Mouse (Mus musculus): ENCODE results near the gene Usp53. TPM values are rescaled to one million over a fixed set of nuclear protein-coding genes. Genes with fewer than 3 reads are reported as not detected.

Usp53 gene
- polyA plus RNA-seq (2014; fragmentation: Nextera tagmentation; extraction: Ambion mirVana) = 8.1 and 10.7 TPM in 2 replicates

DNA sequence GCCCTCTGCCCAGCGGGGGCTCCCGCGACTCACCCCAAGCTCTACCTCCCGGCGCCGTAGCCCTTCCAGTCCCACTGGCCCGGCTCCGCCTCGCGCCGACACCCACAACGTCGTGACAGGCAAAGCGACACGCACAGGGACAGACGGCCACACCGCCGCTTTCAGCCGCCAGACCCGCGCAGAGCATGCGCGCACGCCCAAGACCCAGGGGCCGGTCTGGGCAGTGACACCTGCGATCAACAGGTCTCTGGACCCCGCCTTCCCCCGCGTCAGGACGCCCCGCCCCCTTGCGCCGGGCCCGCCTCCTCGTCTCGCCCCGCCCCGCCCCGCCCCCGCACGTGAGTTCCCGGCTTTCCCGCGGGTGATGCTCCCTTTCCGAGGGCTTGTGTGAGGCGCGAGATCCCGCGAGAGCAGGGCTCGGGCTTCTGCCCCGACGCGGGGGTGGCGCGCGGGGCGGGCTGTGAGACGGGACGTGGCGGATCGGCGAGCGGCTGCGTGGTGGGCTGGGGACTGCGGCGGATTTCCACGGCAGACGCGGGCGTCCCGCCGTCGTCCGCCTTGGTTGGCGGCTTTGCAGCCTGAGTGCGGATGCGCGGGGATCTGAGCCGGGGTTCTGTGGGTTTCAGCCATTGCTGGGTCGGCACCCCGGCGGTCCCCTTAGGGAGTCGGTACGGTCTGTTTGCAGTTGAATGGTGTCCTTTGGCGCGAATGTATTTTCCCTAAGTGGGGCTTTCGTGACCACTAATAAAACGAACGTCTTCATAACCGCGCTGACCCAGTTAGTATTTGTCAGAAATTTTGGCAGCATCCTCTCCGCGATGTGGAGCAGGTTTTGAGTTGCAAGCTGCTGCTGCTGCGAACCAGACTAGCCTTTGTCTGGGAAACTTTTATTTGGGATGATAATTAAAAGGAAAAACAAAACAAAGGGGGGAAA, at the start of gene Usp53:
TSS of gene Usp53 (minus strand) at position 262 of the 934 bp plus-strand sequence.
- Histone ChIP-seq H3K9ac (replicated peaks; ENCODE audit: low read length) (peak within 1 kb of the TSS; percentile 86), H3K27me3 (ENCODE audit: control insufficient read depth, insufficient read depth, low read length) (no peaks in the 10 kb centered on the region), H3K36me3 (ENCODE audit: control insufficient read depth, insufficient read depth, low read length) (no peaks in the 10 kb centered on the region), H3K9me3 (ENCODE audit: control insufficient read depth, low read length) (no peaks in the 10 kb centered on the region), H3K27ac (replicated peaks; ENCODE audit: low read depth, low read length) (peak within 1 kb of the TSS; percentile 94), H3K4me2 (ENCODE audit: low read length) (peak within 1 kb of the TSS; percentile 78), H3K4me1 (ENCODE audit: control insufficient read depth, insufficient read depth, low read length) (peaks cover 3% of the 10 kb centered on the region; the same call in 1 of the 2 replicates), H3K4me3 (replicated peaks; ENCODE audit: low read depth, low read length) (peak within 1 kb of the TSS; percentile 87)
- ATAC-seq (ENCODE audit: low FRiP score, low TSS enrichment) (peak; percentile 98), DNase-seq (peak; percentile 98)
- WGBS = under 1% methylated on average over 92 of the region's 94 CpGs

DNA sequence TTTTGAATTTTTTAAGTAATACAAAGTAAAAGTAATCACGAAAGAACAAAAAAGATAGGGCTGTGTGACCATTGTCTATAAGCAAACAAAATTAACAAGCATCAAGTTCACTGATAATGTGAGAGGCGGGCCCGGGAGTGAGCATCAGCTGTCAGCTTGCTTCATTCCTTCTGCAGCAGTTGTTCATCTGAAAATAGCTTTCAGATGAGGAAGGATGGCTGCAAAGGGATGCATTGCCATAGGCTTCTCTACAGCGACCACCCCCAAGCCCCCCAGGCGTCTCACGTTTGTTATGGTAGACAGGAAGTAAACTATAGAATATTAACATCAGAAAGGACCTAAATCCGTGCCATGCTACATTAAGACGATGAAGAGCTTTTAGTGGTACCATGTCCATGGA, 49.5 kb upstream of the Usp53 start:
- Histone ChIP-seq H3K9ac (replicated peaks; ENCODE audit: low read length) (no peak overlapping the region), H3K27me3 (ENCODE audit: control insufficient read depth, insufficient read depth, low read length) (no peaks in the 10 kb centered on the region), H3K4me2 (ENCODE audit: low read length) (no peak overlapping the region), H3K9me3 (ENCODE audit: control insufficient read depth, low read length) (no peaks in the 10 kb centered on the region), H3K27ac (replicated peaks; ENCODE audit: low read depth, low read length) (no peak overlapping the region), H3K4me1 (ENCODE audit: control insufficient read depth, insufficient read depth, low read length) (no peaks in the 10 kb centered on the region), H3K4me3 (replicated peaks; ENCODE audit: low read depth, low read length) (no peak overlapping the region), H3K36me3 (ENCODE audit: control insufficient read depth, insufficient read depth, low read length) (no peaks in the 10 kb centered on the region)
- DNase-seq (no peak), ATAC-seq (ENCODE audit: low FRiP score, low TSS enrichment) (no peak)
- WGBS = 58% methylated on average over 8 of the region's 8 CpGs

DNA sequence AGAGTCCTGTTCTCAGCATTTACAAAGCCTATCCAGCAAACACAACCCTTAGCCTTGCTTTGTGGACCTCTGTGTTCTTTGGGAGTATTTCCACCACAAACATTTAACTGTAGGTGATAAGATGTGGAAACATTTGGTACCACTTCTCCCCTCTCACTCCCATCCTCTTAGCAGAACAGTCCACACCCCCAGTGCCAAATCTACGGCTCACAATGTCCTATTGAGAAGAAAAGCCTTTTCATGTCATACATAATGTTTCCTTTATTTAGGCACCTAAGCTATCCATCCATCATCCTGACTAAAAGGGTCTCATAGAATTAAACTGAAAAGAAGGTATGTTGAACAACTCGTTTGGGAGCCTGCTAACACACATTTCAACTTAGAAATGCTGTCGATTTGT, 41.3 kb upstream of the Usp53 start:
- H3K9me3 ChIP-seq (ENCODE audit: control insufficient read depth, low read length) = no peaks in the 10 kb centered on the region
- ATAC-seq (ENCODE audit: low FRiP score, low TSS enrichment) (no peak), DNase-seq (no peak)
- no peaks in the 10 kb centered on the region for H3K4me1 ChIP-seq (ENCODE audit: control insufficient read depth, insufficient read depth, low read length)
- no peak overlapping the region for H3K4me3 ChIP-seq (replicated peaks; ENCODE audit: low read depth, low read length)
- 63% methylated on average over 3 of the region's 3 CpGs for WGBS
- no peak overlapping the region for H3K27ac ChIP-seq (replicated peaks; ENCODE audit: low read depth, low read length)
- no peak overlapping the region for H3K9ac ChIP-seq (replicated peaks; ENCODE audit: low read length)
- no peaks in the 10 kb centered on the region for H3K36me3 ChIP-seq (ENCODE audit: control insufficient read depth, insufficient read depth, low read length)
- no peaks in the 10 kb centered on the region for H3K27me3 ChIP-seq (ENCODE audit: control insufficient read depth, insufficient read depth, low read length)
- no peak overlapping the region for H3K4me2 ChIP-seq (ENCODE audit: low read length)

DNA sequence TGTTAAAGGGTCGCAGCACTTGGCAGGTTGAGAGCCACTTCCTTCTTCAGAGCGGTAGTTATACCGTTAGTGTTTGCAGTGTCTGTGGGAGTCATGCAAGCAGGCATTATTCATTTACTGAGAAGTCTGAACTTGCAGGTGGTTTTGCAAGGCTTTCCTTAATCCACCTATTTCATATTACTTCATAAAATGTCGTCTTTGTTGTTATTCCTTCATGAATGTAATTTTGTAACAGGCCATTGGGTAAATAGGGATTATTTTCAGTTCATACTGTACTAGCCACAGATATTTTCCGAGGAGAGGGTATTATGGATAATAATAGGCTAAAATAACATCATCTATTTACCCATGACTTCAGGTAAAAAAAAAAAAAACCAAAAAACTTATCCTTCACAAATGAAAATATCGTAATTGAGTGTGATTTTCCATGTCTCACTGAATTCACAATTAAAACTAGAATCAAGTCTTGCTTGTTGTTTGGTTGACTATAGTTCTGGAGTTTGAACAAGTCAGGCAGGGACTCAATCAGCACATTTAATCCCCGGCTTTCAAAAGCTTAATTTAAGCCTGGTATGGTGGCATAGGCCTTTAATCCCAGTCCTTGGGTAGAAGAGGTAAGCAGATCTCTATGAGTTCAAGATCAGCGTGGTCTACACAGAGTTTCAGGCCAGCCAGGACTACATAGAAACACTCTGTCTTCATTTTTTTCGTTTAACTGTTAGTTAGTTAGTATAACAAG, 40.4 kb upstream of the Usp53 start:
- no peak for DNase-seq
- no peak overlapping the region for H3K9ac ChIP-seq (replicated peaks; ENCODE audit: low read length)
- ATAC-seq (ENCODE audit: low FRiP score, low TSS enrichment) = no peak
- H3K27ac ChIP-seq (replicated peaks; ENCODE audit: low read depth, low read length) = no peak overlapping the region
- no peak overlapping the region for H3K4me2 ChIP-seq (ENCODE audit: low read length)
- no peaks in the 10 kb centered on the region for H3K4me1 ChIP-seq (ENCODE audit: control insufficient read depth, insufficient read depth, low read length)
- no peak overlapping the region for H3K4me3 ChIP-seq (replicated peaks; ENCODE audit: low read depth, low read length)
- H3K9me3 ChIP-seq (ENCODE audit: control insufficient read depth, low read length) = no peaks in the 10 kb centered on the region
- WGBS = 86% methylated on average over 9 of the region's 9 CpGs
- H3K36me3 ChIP-seq (ENCODE audit: control insufficient read depth, insufficient read depth, low read length) = no peaks in the 10 kb centered on the region
- no peaks in the 10 kb centered on the region for H3K27me3 ChIP-seq (ENCODE audit: control insufficient read depth, insufficient read depth, low read length)

DNA sequence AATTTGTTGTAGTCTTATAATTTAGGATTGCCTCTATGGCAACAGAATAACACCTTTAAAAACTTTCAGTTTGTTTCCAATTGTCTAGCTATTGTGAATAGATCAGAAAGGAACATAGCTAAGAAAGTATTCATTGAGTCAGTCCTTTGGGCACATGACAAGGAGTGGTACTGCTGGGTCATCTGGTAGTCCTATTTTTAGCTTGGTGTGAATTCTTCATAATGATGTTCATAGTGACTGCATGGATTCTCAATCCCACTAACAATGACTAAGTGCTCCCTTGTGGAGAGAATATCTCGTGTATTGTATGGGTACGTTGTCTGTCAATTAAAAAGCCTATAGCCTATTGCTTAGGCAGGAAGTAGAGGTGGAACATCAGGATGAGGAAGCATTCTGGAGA, 34.5 kb upstream of the Usp53 start:
- Histone ChIP-seq H3K4me3 (replicated peaks; ENCODE audit: low read depth, low read length) (no peak overlapping the region), H3K4me1 (ENCODE audit: control insufficient read depth, insufficient read depth, low read length) (no peaks in the 10 kb centered on the region), H3K27ac (replicated peaks; ENCODE audit: low read depth, low read length) (no peak overlapping the region), H3K9ac (replicated peaks; ENCODE audit: low read length) (no peak overlapping the region), H3K36me3 (ENCODE audit: control insufficient read depth, insufficient read depth, low read length) (no peaks in the 10 kb centered on the region), H3K9me3 (ENCODE audit: control insufficient read depth, low read length) (no peaks in the 10 kb centered on the region), H3K27me3 (ENCODE audit: control insufficient read depth, insufficient read depth, low read length) (no peaks in the 10 kb centered on the region), H3K4me2 (ENCODE audit: low read length) (no peak overlapping the region)
- DNase-seq = no peak
- 93% methylated on average over 2 of the region's 2 CpGs for WGBS
- no peak for ATAC-seq (ENCODE audit: low FRiP score, low TSS enrichment)

DNA sequence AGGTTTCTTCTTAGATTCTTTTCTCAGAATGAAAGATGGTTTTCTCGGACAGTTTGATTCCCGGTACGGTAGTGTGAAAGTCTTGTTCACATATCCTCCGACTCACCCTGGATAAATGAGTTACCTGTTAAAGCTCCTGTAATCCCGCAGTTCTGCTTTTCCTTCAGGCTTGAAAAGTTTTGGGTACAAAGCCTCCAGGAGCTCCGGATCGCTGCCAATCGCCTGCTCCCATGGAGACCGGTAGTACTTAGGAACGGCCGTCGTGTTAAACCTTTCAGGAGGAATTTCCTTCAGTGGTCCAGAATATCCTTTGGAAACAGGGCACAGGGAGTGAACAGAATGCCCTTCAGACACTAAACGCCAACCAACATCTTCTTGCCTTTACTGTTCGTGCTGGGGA, 29.2 kb upstream of the Usp53 start:
- no peak overlapping the region for H3K9ac ChIP-seq (replicated peaks; ENCODE audit: low read length)
- H3K4me2 ChIP-seq (ENCODE audit: low read length) = no peak overlapping the region
- no peaks in the 10 kb centered on the region for H3K27me3 ChIP-seq (ENCODE audit: control insufficient read depth, insufficient read depth, low read length)
- DNase-seq (no peak), ATAC-seq (ENCODE audit: low FRiP score, low TSS enrichment) (no peak)
- no peaks in the 10 kb centered on the region for H3K36me3 ChIP-seq (ENCODE audit: control insufficient read depth, insufficient read depth, low read length)
- H3K9me3 ChIP-seq (ENCODE audit: control insufficient read depth, low read length) = no peaks in the 10 kb centered on the region
- no peaks in the 10 kb centered on the region for H3K4me1 ChIP-seq (ENCODE audit: control insufficient read depth, insufficient read depth, low read length)
- no peak overlapping the region for H3K4me3 ChIP-seq (replicated peaks; ENCODE audit: low read depth, low read length)
- H3K27ac ChIP-seq (replicated peaks; ENCODE audit: low read depth, low read length) = no peak overlapping the region
- 87% methylated on average over 14 of the region's 14 CpGs for WGBS

DNA sequence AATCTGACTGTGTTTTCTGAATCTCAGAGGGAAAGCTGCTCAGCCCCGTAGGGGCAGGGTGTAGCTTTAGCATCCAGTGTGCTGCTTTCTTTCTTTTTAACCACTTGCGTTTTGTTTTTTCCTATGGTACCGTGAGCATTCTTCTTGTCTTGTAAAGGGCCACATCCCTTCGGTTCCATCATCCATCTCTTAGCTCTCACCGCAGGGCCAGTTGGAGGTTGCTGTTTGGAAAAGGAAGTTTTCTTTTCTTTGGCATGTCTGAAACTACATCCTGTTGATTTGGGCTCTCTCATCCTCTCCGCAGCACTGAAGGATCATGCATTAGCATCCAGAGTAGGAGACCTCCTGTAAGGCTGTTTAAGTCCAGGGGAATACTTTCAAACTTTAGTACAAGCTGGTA, 25.1 kb upstream of the Usp53 start:
- Histone ChIP-seq H3K9ac (replicated peaks; ENCODE audit: low read length) (no peak overlapping the region), H3K9me3 (ENCODE audit: control insufficient read depth, low read length) (no peaks in the 10 kb centered on the region), H3K4me2 (ENCODE audit: low read length) (no peak overlapping the region), H3K4me3 (replicated peaks; ENCODE audit: low read depth, low read length) (no peak overlapping the region), H3K36me3 (ENCODE audit: control insufficient read depth, insufficient read depth, low read length) (no peaks in the 10 kb centered on the region), H3K27ac (replicated peaks; ENCODE audit: low read depth, low read length) (no peak overlapping the region), H3K4me1 (ENCODE audit: control insufficient read depth, insufficient read depth, low read length) (no peaks in the 10 kb centered on the region), H3K27me3 (ENCODE audit: control insufficient read depth, insufficient read depth, low read length) (no peaks in the 10 kb centered on the region)
- WGBS = 64% methylated on average over 6 of the region's 6 CpGs
- DNase-seq (peak; percentile 4), ATAC-seq (ENCODE audit: low FRiP score, low TSS enrichment) (no peak)

DNA sequence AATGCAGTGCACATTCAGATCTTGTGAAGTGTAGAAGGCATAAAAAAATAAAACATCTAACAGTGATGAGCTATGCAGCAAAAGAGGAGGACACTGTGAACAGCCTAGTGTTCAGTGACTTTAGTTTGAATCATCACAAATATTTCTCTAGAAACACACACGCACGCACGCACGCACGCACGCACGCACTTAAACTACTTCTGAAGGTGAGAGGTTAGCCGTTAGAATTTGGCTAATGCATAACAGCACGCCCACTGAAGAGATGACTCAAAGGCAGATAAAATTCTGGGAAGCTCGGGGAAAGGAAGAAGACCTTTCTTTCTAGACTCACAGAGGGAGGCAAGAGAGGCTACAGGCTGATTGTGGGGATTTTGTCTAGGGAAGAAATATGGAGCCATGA, 23.1 kb upstream of the Usp53 start:
- H3K9ac ChIP-seq (replicated peaks; ENCODE audit: low read length) = no peak overlapping the region
- no peaks in the 10 kb centered on the region for H3K36me3 ChIP-seq (ENCODE audit: control insufficient read depth, insufficient read depth, low read length)
- DNase-seq = no peak
- no peak for ATAC-seq (ENCODE audit: low FRiP score, low TSS enrichment)
- H3K4me1 ChIP-seq (ENCODE audit: control insufficient read depth, insufficient read depth, low read length) = no peaks in the 10 kb centered on the region
- no peak overlapping the region for H3K4me3 ChIP-seq (replicated peaks; ENCODE audit: low read depth, low read length)
- WGBS = 84% methylated on average over 10 of the region's 10 CpGs
- no peak overlapping the region for H3K27ac ChIP-seq (replicated peaks; ENCODE audit: low read depth, low read length)
- no peak overlapping the region for H3K4me2 ChIP-seq (ENCODE audit: low read length)
- H3K9me3 ChIP-seq (ENCODE audit: control insufficient read depth, low read length) = no peaks in the 10 kb centered on the region
- no peaks in the 10 kb centered on the region for H3K27me3 ChIP-seq (ENCODE audit: control insufficient read depth, insufficient read depth, low read length)

Data from midbrain, embryonic 14.5 days (tissue).